Mouse (Mus musculus) forebrain, embryonic 10.5 days (tissue): ENCODE measurements around the gene Stat3. TPM values are rescaled to one million over a fixed set of nuclear protein-coding genes. Genes with fewer than 3 reads are reported as not detected.

Source experiments
- DNase-seq: peaks from one replicate; pipeline ENCODE4 v3.0.0-alpha.2; 2017; ENCODE audit warnings: low spot score; ENCODE audit errors: extremely low spot score
- H3K27ac ChIP-seq: fragments of 300-500 bp; sonication (generic); 2 replicates; pipeline ENCODE4 v1.5.1; 2016; ENCODE audit warnings: mild to moderate bottlenecking
- H3K27me3 ChIP-seq: fragments of 300-500 bp; sonication (generic); 2 replicates; pipeline ENCODE4 v1.6.1; 2016; ENCODE audit warnings: mild to moderate bottlenecking; ENCODE audit not compliant: poor library complexity, severe bottlenecking
- H3K36me3 ChIP-seq: fragments of 300-500 bp; sonication (generic); replicated peaks from 2 replicates; pipeline ENCODE4 v1.6.1; 2016; ENCODE audit warnings: mild to moderate bottlenecking, moderate library complexity
- H3K4me1 ChIP-seq: fragments of 300-500 bp; sonication (generic); 2 replicates; pipeline ENCODE4 v1.6.1; 2016
- H3K4me3 ChIP-seq: fragments of 300-500 bp; sonication (generic); 2 replicates; pipeline ENCODE4 v1.5.1; 2016; ENCODE audit warnings: mild to moderate bottlenecking, moderate library complexity
- H3K9me3 ChIP-seq: fragments of 300-500 bp; sonication (generic); 2 replicates; pipeline ENCODE4 v1.6.1; 2016; ENCODE audit warnings: mild to moderate bottlenecking, moderate library complexity
- WGBS: fragments of 180-500 bp; shearing (Covaris S2); methylation state at CpG from one replicate; pipeline ENCODE4 v1.1.7; 2016; 5-methylcytosine and 5-hydroxymethylcytosine counted together
- polyA plus RNA-seq: library from polyadenylated mRNA; unstranded; fragments of >200 nt; fragmentation: Nextera tagmentation; extraction: Ambion mirVana; gene quantifications from 2 replicates; pipeline ENCODE4 v1.2.1, GENCODE M21; 2016

Stat3 gene
- polyA plus RNA-seq, 1 experiment from 2014 or later = 15.6 TPM

- WGBS = 88% methylated on average over 6 of the region's 6 CpGs
- Histone ChIP-seq H3K4me1 (peaks cover 21% of the 10 kb centered on the region), H3K4me3 (no peak overlapping the region), H3K36me3 (no peaks in the 10 kb centered on the region; the same call in 1 of the 2 replicates), H3K27ac (0 out of 2 replicates have a peak overlapping the region, but pooled peaks have one; percentile 62), H3K27me3 (no peaks in the 10 kb centered on the region), H3K9me3 (no peaks in the 10 kb centered on the region)
- no peak for DNase-seq
Observed at GRCm38 (mm10) chr11:100890481-100890880, 48.9 kb downstream of the Stat3 start.

DNA sequence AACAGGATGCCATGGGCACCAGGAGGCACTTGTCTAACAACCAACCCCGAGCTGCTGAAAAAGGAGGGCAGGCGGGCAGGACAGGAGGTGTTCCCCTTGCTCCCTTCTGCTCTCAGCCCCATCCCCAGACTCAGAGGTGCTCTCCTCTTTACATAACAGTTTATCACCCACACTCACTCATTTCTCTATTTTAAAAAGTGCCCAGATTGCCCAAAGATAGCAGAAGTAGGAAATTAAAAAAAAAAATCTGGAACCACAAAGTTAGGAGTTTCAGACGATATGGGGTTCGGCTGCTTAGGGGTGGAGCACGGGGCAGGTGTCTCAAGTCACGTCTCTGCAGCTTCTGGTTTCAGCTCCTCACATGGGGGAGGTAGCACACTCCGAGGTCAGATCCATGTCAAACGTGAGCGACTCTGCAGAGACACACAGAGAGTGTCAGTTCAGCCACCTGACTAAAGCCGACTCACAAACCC is 51.0 kb downstream of the Stat3 start:
- WGBS = 79% methylated on average over 10 of the region's 10 CpGs
- no peaks in the 10 kb centered on the region; the same call in 1 of the 2 replicates for H3K36me3 ChIP-seq
- H3K27me3 ChIP-seq = no peaks in the 10 kb centered on the region
- peaks cover 14% of the 10 kb centered on the region for H3K4me1 ChIP-seq
- H3K9me3 ChIP-seq = no peaks in the 10 kb centered on the region
- no peak for DNase-seq
- H3K4me3 ChIP-seq = no peak overlapping the region
- no peak overlapping the region for H3K27ac ChIP-seq

DNA sequence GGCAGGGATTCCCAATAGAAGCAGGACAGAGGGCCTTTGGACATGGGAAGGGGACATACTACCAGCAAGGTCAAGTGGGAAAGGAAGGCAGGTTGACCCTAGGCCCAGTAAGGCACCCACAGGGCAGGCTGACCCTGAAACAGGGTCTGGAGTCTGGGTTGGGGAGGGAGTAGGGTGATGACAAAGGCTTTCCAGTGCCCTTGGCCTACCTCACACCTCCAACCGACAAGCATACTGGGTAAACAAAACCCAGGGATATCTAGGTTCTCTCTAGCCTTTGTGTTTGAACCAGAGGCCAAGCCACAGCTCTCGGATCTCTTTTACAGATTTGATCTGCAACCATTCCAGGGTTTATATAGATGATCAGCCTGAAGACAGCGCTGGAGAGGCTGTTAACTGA is 51.6 kb downstream of the Stat3 start:
- peaks cover 14% of the 10 kb centered on the region; the same call in 1 of the 2 replicates for H3K4me1 ChIP-seq
- H3K9me3 ChIP-seq = no peaks in the 10 kb centered on the region
- no peaks in the 10 kb centered on the region for H3K27me3 ChIP-seq
- H3K36me3 ChIP-seq = no peaks in the 10 kb centered on the region; the same call in 1 of the 2 replicates
- no peak overlapping the region for H3K4me3 ChIP-seq
- DNase-seq = no peak
- H3K27ac ChIP-seq = 0 out of 2 replicates have a peak overlapping the region, but pooled peaks have one; percentile 9
- WGBS = 84% methylated on average over 3 of the region's 3 CpGs

GRCm38 (mm10) chr11:100887236-100887635 is 52.1 kb downstream of the Stat3 start:
- 89% methylated on average over 4 of the region's 4 CpGs for WGBS
- Histone ChIP-seq H3K27ac (peak overlapping the region; percentile 9; the same call in 1 of the 2 replicates), H3K4me3 (no peak overlapping the region), H3K36me3 (no peaks in the 10 kb centered on the region; the same call in 1 of the 2 replicates), H3K9me3 (no peaks in the 10 kb centered on the region), H3K27me3 (no peaks in the 10 kb centered on the region), H3K4me1 (peaks cover 14% of the 10 kb centered on the region; the same call in 1 of the 2 replicates)
- no peak for DNase-seq

DNA sequence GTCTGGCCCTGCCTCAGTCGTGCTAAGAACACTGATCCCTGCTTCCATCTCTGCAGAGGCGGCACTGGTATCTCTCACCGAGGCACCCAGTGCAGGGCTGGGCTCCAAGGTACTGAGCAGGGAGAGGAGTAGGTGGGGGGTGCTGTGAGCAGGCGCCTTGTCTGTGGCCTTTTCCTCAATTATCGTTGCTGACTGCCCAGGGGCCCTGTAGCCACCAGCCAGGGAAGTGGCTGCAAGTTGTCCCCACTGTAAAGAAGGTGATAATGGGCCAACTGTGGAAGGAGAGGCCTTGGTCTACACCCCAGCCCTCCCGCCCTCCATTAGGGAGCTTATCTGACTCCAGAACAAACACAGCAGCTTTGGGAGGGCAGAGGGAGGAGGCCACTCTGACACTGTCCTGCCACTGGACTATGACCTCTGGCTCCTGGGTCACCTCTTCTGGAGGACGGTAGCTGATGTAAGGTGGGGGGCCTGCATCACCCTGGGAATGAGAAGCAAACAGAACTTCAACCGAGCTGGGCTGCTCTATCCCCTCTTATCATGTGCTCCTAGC is 53.1 kb downstream of the Stat3 start:
- H3K4me3 ChIP-seq = no peak overlapping the region
- no peak for DNase-seq
- no peaks in the 10 kb centered on the region; the same call in 1 of the 2 replicates for H3K36me3 ChIP-seq
- H3K27me3 ChIP-seq = no peaks in the 10 kb centered on the region
- 75% methylated on average over 8 of the region's 8 CpGs for WGBS
- H3K4me1 ChIP-seq = peaks cover 12% of the 10 kb centered on the region; the same call in 1 of the 2 replicates
- H3K9me3 ChIP-seq = no peaks in the 10 kb centered on the region
- peak overlapping the region; percentile 44; the same call in 1 of the 2 replicates for H3K27ac ChIP-seq

GRCm38 (mm10) chr11:100885472-100885871 is 53.9 kb downstream of the Stat3 start:
- peak overlapping the region; percentile 25; the same call in 1 of the 2 replicates for H3K27ac ChIP-seq
- DNase-seq = no peak
- no peaks in the 10 kb centered on the region for H3K27me3 ChIP-seq
- no peak overlapping the region for H3K4me3 ChIP-seq
- H3K9me3 ChIP-seq = no peaks in the 10 kb centered on the region
- H3K36me3 ChIP-seq = no peaks in the 10 kb centered on the region; the same call in 1 of the 2 replicates
- peaks cover 10% of the 10 kb centered on the region; the same call in 1 of the 2 replicates for H3K4me1 ChIP-seq

GRCm38 (mm10) chr11:100883640-100884039 is 55.7 kb downstream of the Stat3 start:
- WGBS = 90% methylated on average over 10 of the region's 10 CpGs
- no peak for DNase-seq
- Histone ChIP-seq H3K36me3 (no peaks in the 10 kb centered on the region; the same call in 1 of the 2 replicates), H3K4me3 (no peak overlapping the region), H3K27ac (no peak overlapping the region), H3K4me1 (peaks cover 7% of the 10 kb centered on the region; the same call in 1 of the 2 replicates), H3K27me3 (no peaks in the 10 kb centered on the region), H3K9me3 (no peaks in the 10 kb centered on the region)

GRCm38 (mm10) chr11:100879321-100880078 is 59.8 kb downstream of the Stat3 start:
- H3K27me3 ChIP-seq = no peaks in the 10 kb centered on the region
- no peaks in the 10 kb centered on the region for H3K4me1 ChIP-seq
- H3K9me3 ChIP-seq = no peaks in the 10 kb centered on the region
- H3K4me3 ChIP-seq = no peak overlapping the region
- no peak overlapping the region for H3K27ac ChIP-seq
- no peak for DNase-seq
- no peaks in the 10 kb centered on the region for H3K36me3 ChIP-seq
- WGBS = 82% methylated on average over 15 of the region's 15 CpGs

DNA sequence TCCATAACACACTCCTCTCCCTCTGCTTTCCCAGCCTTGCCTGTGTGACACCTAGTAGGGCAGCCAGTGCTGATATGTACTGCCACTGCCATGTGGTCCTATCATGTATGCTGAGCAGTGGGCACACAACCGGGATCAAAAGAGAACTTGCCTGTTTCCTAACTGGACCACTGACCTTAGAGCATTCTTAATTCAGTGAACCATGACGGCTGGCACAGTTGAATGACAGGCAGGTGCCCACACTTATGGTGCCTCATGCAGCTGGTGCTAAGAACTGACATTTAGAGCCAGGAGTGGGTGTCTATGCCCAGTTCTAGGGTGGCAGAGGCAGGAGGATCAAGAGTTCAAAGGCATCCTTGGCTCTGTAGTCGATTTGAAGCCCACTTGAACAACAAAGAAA is 63.6 kb downstream of the Stat3 start:
- DNase-seq = no peak
- Histone ChIP-seq H3K4me3 (no peak overlapping the region), H3K9me3 (no peaks in the 10 kb centered on the region), H3K4me1 (no peaks in the 10 kb centered on the region), H3K27me3 (no peaks in the 10 kb centered on the region), H3K36me3 (no peaks in the 10 kb centered on the region), H3K27ac (no peak overlapping the region)
- 83% methylated on average over 3 of the region's 3 CpGs for WGBS

DNA sequence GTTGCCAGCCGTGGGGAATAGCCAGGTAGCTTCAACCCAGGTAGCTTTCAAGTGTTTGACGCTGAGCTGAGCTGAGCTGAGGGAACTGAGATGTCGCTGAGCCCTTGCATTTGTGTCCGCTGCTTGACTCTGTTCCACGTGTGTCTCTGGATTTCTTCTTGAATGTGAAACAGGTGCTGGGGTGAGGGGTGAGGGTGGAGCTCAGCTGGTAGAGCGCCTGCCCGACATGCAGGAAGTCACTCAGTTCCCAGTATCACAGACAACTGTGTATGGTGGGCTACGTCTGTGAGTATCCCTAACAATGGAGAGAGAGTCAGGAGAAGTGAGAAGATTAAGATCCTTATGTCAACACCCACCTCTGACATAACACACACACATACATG is 68.4 kb downstream of the Stat3 start:
- no peak overlapping the region for H3K27ac ChIP-seq
- H3K9me3 ChIP-seq = no peaks in the 10 kb centered on the region
- no peak overlapping the region for H3K4me3 ChIP-seq
- H3K4me1 ChIP-seq = no peaks in the 10 kb centered on the region
- no peaks in the 10 kb centered on the region for H3K36me3 ChIP-seq
- no peaks in the 10 kb centered on the region for H3K27me3 ChIP-seq
- 81% methylated on average over 8 of the region's 8 CpGs for WGBS
- DNase-seq = no peak

- H3K4me1 ChIP-seq = no peaks in the 10 kb centered on the region
- DNase-seq = no peak
- H3K27ac ChIP-seq = no peak overlapping the region
- WGBS = 89% methylated on average over 10 of the region's 10 CpGs
- H3K27me3 ChIP-seq = no peaks in the 10 kb centered on the region
- H3K4me3 ChIP-seq = no peak overlapping the region
- no peaks in the 10 kb centered on the region for H3K9me3 ChIP-seq
- H3K36me3 ChIP-seq = no peaks in the 10 kb centered on the region
Observed at GRCm38 (mm10) chr11:100870256-100870967, 68.9 kb downstream of the Stat3 start.

- Histone ChIP-seq H3K9me3 (no peaks in the 10 kb centered on the region), H3K4me3 (no peak overlapping the region), H3K27me3 (peaks cover 33% of the 10 kb centered on the region), H3K27ac (no peak overlapping the region), H3K4me1 (peaks cover 7% of the 10 kb centered on the region), H3K36me3 (no peaks in the 10 kb centered on the region)
- 87% methylated on average over 7 of the region's 7 CpGs for WGBS
- DNase-seq = no peak
Observed at GRCm38 (mm10) chr11:100865618-100866017, 73.7 kb downstream of the Stat3 start.
